Mouse (Mus musculus) heart, postnatal 36 days (tissue): ENCODE measurements at regions not wholly inside any gene's neighbourhood (a gene's known extent, or its start where the extent isn't known, plus 50 kb on each side); places are given as distances from the start of the nearest gene placed in this dataset.

Source experiments
- DNase-seq, 2 experiments: peaks; one replicate each; pipeline ENCODE4 v3.0.0; 2021 to 2022
- intact Hi-C: fragments of 180-260 bp; cut with DNase I; formaldehyde crosslinking; loops from one replicate; pipeline ENCODE4 v1.15.1; 2025

DNA sequence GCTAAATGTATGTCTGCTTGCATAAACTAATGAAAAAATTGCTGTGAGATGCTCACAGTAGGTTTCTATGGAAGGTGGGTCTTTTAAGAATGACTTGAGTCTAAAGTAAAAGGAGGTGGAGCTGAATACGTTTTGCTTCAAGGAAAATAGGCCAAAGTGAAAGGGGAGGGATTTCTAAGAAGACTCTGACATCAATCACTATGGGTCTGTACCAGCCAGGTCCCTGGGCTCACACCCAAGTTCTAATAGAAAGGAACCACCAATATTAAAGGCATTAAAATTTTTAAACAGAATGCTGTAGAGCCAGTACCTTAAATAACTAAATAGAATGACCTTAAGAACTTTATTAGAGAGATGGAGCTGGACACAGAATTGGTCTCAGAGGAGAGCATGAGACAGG is 190.1 kb downstream of the Nuf2 start:
- DNase-seq, result no peak
- intact Hi-C loops, result loop anchor here (10.0 kb wide), 1 partner anchor 966 kb away; no protein-coding TSS in a partner anchor

DNA sequence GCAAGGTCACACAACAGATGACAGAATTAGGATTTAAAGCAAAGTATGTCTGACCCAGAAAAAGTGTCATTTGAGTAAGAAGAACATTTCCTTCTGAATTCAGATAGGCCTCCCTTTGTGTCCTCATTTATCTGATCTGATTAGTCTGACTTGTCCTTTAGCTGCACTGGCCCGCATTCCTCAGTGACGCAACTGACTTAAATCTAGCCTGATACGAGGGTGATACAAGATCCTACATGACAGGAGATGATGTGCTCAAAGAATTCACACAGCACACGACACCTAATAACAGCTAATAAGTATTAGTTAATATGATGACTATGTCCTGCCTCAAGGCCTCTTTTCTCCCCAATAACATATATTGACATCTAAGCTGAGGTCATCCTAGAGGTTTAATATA is 192.8 kb downstream of the Nuf2 start:
- intact Hi-C loops, result no loop called here

DNA sequence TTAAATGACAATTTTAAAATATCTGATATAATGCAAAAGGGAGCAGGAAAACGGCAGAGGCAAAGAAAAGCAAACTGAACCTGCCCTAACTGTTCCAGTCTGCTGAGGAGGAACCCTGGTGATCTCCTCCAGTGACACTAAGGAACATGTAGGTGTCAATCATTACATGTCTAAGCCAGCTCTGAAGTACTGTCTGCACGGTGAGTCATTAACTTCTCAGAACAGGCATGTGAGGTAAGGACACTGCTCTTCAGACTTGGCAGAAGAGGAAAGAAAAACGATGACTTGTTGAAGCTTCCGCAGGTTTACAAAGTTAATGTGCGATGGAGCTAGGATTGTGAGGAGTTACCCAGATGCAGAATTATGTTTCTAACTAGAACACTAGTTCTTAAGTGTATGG is 199.1 kb downstream of the Nuf2 start:
- intact Hi-C loops, result no loop called here

More for the DNA sequence above, 192.8 kb downstream of the Nuf2 start:
- DNase-seq, result no peak

DNA sequence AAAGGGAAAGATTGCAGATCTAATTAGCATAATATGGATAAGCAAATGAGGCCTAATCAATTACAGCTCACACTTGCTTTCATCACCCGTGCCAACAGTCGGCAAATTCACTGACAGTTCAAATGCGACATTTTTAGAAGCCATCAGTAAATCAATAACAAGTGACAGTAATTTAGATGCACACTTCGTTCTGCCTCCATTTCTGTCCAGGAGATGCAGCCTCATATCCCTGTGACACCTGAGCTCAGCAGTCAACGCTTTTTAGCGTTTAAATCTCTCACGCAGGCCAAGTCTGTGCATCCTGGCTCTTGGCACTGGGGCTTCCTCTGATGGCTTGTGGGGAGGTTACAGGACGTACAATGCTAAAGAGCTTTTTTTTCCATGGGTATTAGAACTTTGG is 218.0 kb downstream of the Nuf2 start:
- no peak for DNase-seq
- intact Hi-C loops, result no loop called here

More for the DNA sequence above, 199.1 kb downstream of the Nuf2 start:
- no peak for DNase-seq

DNA sequence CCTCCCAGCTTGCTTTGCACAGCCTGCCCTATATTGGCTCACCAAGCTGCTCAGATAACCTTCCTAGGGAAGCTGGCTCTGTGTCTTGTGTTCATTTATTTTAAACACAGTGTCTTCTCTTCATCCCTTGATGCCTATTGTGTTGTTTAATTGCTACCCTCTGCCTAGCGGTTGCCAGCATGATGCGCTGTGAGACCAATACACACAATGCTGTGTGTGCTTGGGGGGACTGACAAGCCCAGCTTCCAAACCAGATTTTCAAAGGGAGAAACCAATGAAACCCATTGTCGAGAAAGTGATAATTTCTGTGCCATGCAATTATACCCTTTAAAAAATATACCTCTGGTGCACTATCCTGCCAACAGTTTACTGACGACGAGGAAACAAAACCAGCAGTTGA is 247.8 kb downstream of the Nuf2 start:
- DNase-seq, result no peak
- intact Hi-C loops, result no loop called here

DNA sequence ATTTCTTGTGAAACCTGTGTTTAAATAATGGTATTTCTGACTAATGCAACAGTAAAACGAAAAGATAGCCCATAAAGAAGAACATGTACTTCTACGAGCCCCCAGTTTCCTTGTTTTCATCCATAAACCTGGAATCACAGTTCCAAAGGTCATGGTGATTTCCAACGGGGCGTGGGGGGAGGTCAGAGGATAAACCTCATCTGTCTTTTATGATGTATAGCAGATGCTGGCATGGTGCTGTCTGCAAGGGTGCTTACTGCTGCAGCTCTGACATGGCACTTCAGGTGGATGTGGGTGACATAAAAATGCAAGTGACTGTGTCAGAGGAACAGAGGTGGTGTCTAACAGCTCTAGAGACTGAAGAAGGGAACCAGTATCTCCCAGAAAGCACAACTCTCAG is 260.5 kb downstream of the Nuf2 start:
- no peak for DNase-seq
- intact Hi-C loops, result no loop called here

DNA sequence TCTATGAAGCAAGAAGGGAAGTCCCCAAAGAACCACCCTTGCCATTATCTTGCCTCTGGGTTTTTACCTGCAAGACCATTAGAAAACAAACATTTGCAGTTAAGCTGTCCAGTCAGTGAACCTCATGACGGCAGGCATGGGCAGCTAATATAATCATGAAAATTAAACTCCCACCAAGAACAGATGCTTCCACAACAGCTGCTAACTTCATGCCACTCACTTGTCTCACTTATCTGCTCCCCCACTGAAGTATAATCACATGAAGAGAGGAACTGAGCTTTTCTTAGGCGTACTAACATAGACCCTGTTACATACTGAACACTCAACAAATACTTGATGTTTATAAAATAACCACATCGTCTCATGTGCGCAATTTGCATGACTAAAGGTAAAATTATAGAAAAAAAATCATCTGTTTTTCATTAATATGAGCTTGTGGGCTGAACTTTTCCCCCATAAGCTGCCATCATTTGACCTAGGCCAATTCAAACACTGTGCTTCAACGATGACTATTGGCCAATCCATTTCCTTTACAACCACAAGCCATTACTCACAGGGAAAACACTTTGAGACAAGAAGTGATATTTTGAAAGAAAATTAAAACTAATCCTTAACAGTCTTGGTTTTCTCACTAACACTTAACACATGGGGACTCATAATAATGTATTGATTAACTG is 267.1 kb downstream of the Nuf2 start:
- no peak for DNase-seq
- intact Hi-C loops, result no loop called here

DNA sequence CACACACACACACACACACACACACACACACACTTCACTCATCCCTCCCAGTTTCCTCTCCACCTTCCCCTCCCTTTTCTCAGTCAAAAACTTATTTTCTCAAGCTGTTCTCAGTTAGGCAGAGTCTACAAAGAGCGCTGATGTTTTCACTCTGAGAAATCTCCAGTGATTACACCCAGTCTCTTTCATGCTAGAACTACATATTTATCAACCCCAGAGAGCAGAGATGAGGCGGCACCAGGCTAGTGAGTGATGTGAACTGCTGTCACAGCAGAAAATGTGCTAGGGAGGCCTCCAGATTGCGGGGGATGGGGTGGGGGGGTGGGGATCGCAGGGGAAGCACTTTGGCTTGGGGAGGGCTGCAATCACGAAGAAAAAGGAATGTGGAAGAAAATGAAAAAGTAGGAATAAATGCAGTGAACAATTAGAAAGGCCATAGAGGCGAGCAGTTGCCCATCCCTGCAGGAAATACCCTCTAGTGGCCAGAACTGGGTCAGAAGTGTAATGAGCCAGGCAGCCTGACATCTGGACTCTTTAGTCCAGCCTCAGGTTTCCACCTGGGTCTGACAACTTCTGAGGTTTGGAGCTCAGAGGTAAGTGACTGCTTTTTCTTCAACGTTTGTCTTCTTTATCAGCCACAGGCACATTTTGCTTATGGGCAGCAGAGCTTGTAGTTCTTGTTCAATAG is 276.9 kb downstream of the Nuf2 start:
- intact Hi-C loops, result no loop called here
- DNase-seq, result no peak

DNA sequence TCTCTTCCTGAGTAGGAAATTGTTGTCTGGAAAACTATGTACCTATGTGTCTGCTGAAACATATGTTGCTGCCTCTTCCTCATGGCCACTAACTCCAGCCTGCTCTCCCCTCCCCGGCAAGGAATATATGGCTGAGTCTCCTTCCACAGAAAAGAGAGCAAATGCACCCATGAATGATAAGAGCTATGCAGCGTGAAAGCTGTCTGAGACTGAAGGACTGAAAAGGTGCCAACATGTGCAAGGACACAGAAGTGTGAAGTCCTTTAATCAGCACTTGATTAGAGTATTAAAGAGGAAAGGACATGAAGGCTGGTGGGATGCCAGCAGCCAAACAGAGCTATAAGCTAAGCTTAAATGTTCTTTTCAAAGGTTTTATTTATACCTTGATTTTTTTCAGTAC is 279.1 kb downstream of the Nuf2 start:
- no peak for DNase-seq
- intact Hi-C loops, result no loop called here

DNA sequence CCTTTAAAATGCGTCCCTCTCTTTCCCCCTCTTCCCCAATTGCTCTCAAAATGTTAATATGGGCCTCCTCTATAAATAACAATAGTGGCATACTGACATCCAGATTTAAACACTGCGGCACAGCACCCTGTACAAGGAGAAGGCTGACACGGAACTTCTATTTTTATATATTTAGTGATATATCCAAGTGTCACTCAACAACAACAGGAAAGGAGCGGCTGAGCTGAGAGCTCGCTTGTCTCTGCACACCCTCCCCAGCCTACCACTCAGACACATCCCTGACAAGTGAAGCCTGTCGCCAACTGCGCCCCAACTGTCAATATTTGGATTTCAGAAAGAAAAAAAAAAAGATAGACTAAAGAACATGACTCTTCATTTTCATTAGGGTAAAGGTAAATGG is 282.2 kb downstream of the Nuf2 start:
- intact Hi-C loops, result no loop called here
- no peak for DNase-seq

DNA sequence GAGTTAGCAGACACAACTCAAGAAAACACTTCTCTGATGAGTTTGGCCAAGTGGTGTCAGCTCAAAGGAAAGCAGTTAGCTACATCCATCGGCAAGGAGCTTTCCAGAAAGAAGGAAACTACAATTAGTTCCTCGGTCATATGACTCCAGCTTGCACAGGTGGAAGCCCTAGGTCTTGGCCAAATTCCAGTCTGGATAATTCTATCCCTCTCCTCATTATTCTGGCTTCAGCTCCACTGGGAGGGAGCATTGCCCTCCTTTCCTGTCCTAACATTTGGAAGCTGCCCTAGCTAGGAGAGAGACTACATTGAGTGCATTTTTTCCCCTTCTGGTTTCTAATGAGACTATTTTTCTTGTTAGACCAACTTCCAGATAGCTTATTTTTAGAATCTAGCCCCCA is 290.9 kb downstream of the Nuf2 start:
- DNase-seq, result no peak
- intact Hi-C loops, result no loop called here

DNA sequence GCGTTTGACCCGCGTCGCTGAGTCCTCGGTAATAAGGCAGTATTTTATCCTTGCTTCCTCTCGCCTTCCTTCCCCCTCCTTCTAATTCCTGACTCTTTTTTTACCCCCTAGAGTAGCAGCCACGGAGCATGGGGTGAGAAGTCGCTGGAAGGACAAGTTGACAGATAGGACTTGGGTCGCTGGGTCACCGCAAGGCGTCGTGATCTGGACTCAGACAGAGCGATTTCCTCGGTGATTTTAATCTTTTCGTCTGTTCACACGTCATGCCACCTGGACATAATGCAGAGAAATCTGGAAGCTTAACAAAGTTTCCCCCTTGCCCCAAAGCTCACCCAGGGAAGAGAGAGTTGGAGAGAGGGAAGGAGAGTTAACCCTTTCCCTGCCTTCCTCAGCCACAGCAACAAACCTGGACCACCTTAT is 292.6 kb downstream of the Nuf2 start:
- DNase-seq, result no peak
- intact Hi-C loops, result no loop called here

DNA sequence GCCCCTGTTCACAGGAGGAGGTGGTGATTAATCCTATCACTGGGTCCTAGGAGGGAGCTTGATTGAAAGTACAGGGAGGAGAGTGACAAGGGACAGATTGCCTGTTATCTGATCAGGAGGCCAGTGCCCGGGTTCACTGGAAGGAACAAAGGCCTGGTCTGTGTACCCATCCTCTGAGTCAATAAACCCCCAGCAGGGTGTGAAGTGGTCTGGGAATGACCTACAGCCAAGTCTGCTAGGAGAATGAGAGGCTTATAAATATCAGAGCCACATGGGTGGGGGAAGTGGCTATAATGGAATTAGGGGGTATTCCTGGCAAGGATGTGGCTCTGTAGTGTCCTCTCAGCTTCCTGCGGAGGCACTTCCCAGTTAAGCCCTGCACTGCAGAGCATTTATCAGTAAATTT is 296.0 kb downstream of the Nuf2 start:
- DNase-seq, result no peak
- intact Hi-C loops, result no loop called here

DNA sequence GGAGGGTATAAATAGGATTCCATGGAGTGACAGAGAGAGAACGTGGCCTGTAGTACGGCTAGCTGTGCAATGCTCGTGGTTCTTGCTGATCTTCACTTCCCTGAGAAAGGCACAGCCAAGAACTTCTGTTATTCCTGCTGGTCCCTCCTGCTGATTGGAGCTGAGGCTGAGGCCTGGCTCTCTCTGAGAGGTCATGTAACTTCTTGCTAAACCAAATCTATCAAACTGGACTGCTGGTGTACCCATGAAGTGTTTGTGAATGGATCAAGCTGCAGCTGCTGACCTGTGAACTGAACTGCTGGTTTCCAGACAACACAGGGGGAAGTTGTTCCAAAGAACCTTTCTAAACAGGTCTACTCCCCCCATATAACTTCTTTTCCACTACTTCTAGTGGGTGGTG is 297.9 kb downstream of the Nuf2 start:
- intact Hi-C loops, result no loop called here
- DNase-seq, result no peak

DNA sequence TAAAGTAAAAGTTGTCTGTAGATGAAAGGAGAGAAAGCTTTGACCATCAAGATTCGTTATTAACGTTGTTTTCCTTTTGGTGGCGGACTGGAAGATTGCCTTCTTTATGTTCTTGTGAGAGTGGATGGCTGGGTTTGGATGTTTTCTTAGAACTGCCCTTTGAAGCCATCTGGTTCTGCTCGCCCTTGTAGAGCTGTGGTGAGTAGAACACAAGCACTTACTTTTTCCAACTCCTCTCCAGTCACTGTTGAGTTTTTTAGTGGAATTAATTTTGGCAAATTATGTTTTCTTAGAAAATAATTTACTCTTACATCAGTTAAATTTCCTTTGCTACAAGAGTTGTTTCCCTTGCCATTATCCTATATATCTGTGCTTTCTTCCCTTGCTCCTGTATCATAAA is 301.2 kb downstream of the Nuf2 start:
- intact Hi-C loops, result no loop called here
- DNase-seq, result no peak

DNA sequence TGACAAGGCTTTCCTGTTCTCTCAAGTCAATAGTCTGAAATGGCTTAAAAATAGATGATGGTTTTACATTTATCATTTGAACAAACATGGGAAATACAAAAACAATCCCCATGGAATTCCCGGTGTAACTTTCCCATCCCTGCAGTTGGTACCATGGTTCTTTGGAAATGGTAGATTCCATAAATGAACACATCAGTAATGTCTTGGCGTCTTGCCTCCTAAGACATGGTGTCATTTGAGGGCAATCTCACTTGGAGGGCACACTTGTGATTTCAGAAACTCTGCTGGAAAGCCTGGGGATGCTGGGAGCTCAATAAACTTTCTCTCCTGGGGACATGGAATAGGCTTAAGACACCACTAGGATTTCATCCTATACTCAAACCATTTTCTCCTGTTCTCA is 306.8 kb downstream of the Nuf2 start:
- intact Hi-C loops, result no loop called here
- DNase-seq, result no peak

DNA sequence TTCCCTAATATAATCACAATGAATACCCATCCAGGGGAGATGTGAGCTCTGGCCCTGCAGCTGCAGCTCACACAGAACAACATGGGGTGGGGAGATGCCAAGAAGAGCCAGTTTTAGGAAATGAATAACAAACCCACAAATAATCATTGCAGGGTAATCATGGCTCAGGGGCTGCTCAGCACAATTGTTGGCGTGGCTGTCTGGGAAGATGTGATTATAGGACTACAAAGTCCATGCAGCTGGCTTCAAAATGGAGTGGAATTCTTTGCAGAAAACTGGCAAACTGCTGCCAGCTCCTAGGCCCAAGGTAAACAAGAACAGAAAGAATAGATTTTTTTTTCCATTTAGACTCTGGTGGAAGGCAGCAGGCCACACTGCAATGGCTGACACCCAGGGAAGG is 343.6 kb downstream of the Nuf2 start:
- peak in 1 of 2 experiments; percentile 3 for DNase-seq
- intact Hi-C loops, result no loop called here

DNA sequence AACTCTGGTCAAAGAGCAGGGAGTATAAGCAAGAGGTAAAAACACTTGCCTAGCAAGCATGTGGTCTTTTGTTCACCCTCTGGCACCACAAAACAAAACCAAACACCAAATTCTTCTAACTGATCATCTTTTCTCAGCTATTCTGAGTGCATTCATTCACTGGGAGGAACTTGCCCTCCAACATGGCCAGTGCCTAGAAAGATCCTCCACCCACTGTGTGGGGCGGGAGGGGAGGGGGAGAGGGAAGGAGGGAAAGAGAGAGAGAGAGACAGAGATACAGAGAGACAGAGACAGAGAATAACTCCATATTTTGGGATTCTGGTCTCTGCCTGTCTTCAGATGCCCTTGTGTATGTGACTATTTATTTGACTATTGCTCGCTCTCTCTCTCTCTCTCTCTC is 360.9 kb downstream of the Nuf2 start:
- intact Hi-C loops, result no loop called here
- DNase-seq, result no peak

DNA sequence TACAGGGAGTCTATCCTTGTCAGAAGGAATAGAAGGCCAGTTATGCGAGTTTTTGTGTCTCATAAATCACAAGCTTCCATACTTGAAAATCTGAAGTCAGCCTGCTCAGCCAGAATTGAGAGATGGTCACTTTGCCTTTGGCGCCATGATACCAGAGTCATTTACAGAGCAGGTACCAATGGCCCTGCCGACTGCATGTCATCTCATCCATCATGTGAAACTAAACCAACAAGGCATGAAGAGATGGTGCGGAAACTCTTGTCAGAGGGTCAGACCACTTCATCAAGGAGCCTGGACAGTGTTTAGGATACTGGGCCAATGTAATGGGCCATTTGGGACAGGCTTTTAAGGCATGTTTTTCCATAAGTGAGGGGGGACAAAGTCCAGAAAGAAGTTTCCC is 363.2 kb downstream of the Nuf2 start:
- no peak for DNase-seq
- intact Hi-C loops, result no loop called here

DNA sequence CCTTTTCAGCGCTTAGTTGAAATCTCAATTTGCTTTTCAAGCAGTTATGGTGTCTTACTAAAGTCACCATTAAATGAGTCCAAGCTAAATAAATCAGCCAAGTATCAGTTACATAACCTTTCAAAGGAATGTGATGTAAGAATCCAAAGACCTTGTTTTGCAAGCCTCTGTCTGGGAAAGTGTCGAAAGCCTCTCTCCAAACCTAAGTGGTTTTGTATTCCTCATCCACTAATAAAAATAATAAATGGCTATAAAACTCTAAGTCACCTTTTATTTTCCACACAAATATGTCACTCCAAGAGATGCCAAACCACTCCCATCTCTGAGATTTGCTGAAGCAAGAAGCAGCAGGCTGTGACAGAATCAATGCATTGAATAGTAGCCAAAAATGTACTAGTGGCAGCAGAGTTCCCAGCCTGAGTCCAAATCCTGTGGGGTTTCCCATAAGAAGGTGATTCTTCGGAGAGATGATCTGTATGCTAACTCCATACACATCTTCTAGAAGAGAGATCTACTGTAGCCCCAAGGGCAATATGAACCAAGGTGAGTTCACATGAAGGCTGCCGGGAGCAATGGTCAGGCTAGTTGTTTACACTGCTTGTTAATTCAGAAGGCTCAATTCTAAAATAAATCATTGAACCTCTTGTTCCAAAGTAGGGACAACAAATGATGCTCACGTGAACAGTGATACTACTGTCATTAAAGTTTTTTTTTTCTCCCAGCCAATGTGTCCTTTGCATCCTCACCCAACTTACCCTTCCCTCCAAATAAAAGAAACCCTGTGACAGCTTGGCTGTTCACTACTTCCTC is 365.0 kb downstream of the Nuf2 start:
- intact Hi-C loops, result no loop called here
- peak in 1 of 2 experiments; percentile 22 for DNase-seq

DNA sequence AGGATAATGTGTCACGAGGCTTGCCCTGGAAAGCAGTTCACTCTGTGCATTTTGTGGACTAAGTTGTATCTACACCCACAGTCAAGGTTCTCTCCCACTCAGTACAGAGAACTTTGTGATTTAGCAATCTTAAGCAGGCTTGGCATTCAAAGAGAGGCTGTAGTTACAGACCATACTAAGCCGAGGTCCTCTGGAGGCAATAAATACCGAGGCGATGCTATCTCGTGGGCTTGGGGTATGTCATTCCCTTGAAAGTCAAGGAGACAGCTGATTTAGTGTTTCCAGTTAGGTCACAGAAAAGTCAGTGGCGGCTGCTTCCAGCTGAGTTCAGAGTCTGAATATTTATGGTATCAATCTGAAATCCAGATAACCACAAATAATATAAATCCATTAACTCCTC is 370.4 kb downstream of the Nuf2 start:
- intact Hi-C loops, result no loop called here
- no peak for DNase-seq

DNA sequence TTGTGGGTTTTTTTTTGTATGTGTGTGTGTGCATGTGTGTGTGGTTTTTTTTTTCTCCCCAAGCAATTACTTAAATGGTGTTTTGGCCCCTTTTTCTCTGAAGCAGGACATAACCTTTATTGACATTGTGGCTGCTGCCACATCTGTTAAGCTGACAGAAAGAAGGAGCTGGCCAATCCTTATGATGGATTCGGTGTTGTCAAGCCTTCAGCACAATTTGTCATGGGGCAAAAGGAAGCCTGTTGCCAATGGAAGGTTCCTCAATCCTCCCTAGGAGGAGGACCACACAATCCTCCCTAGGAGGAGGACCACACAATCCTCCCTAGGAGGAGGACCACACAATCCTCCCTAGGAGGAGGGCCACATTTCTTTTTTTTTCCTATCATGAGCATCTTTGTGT is 371.0 kb downstream of the Nuf2 start:
- no peak for DNase-seq
- intact Hi-C loops, result no loop called here
